Mouse (Mus musculus) layer of hippocampus, adult 18-20 months (tissue): ENCODE results near the gene Fbxw20. TPM values are rescaled to one million over a fixed set of nuclear protein-coding genes. Genes with fewer than 3 reads are reported as not detected.
"Not testable (repeated sequence)": the region's sequence is repeated elsewhere in the genome, so short reads cannot be mapped to it uniquely, and the experiment has no call there.

Experiments
- DNase-seq, 2 experiments: peaks; one replicate each; pipeline ENCODE4 v3.0.0; 2022; ENCODE audit warnings: low spot score in 2 of 2
- long read RNA-seq: library from polyadenylated mRNA; stranded (forward); transcript quantifications from one replicate; pipeline ENCODE4 v2.0.0, GENCODE M21; 2021
- total RNA-seq, 2 experiments: library from RNA; stranded (reverse); gene quantifications; 2 replicates each; pipeline ENCODE4 v1.2.3; 2021

Gene Fbxw20
- total RNA-seq = not detected
- long read RNA-seq = 0 reads

GRCm38 (mm10) chr9:109234654-109235053 lies at the start of gene Fbxw20:
Gene Fbxw20 (minus strand): TSS chr9:109234754.
- DNase-seq = no peak

GRCm38 (mm10) chr9:109263041-109263440 lies 28.5 kb upstream of the Fbxw20 start:
- DNase-seq = peak; percentile 4 to 44

- DNase-seq = no peak
Measured at GRCm38 (mm10) chr9:109218449-109218848, 16.1 kb downstream of the Fbxw20 start.

GRCm38 (mm10) chr9:109201347-109201746 lies 33.2 kb downstream of the Fbxw20 start:
- DNase-seq = peak in 1 of 2 experiments; percentile 5

DNA sequence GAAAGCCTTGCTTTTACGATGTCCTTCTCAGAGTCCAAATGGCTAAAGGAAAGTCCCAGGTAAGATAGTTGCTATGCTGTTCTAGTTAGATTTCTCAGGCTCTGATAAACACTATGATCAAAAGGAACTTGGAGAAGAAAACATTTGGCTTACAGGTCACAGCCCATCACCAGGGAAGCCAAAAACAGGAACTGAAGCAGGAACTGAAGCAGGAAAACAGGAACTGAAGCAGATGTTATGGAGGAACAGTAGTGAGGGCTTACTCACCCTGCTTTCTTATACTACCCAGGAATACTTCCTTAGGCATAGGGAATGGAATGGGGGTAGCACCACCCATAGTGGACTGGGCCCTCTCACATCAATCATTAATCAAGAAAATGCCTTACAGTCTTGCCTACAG lies 34.2 kb downstream of the Fbxw20 start:
- no peak for DNase-seq

- no peak for DNase-seq
Measured at GRCm38 (mm10) chr9:109199353-109199752, 35.2 kb downstream of the Fbxw20 start.

DNA sequence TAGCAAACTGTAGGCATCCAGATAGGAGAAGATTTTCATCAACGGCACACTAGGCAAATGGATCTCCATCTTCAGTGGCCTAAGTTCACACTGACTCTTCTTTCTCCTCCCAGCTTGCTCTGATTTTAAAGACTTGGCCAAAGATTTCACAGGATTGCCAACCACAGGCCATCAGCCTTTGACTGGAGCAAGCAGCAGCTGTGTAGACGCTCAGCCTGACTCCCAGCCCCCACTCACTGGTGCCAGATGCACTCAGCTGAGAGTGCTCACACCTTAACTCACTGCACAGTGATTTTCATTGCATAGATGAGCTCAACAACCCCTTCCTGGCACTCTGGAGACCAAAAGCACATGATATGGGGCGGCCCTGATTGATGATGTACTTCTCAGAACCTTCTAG lies 38.7 kb downstream of the Fbxw20 start, which contains the start of gene Fbxw13:
Gene Fbxw13, minus strand, starts transcription at position 101 of the 400 bp plus-strand sequence.
- DNase-seq = not testable (repeated sequence)

GRCm38 (mm10) chr9:109177208-109177607 lies 57.3 kb downstream of the Fbxw20 start:
- no peak for DNase-seq

- DNase-seq = no peak
Measured at GRCm38 (mm10) chr9:109176301-109176700, 58.3 kb downstream of the Fbxw20 start.

Other genes starting within 250 kb of the Fbxw20 start
- under 1 TPM; 0.47 to 0.76 TPM for gene Ucn2, start 248.7 kb downstream of the Fbxw20 start, total RNA-seq
- 10 to 100 TPM; 12.1 to 17.5 TPM for gene Pfkfb4, start 243.0 kb downstream of the Fbxw20 start, total RNA-seq
- 10 to 100 TPM; 46.0 to 56.0 TPM for gene Shisa5, start 196.2 kb downstream of the Fbxw20 start, total RNA-seq
- gene Trex1, start 175.0 kb downstream of the Fbxw20 start, total RNA-seq = 10 to 100 TPM; 14.6 to 16.6 TPM
- 10 to 100 TPM; 23.7 to 28.0 TPM for gene Atrip, start 160.6 kb downstream of the Fbxw20 start, total RNA-seq
- 1 to 10 TPM; 8.7 to 9.3 TPM for gene Ccdc51, start 152.3 kb downstream of the Fbxw20 start, total RNA-seq
- gene Tma7, start 152.2 kb downstream of the Fbxw20 start, total RNA-seq = 100 to 1,000 TPM; 286 to 308 TPM
- gene Plxnb1, start 139.4 kb downstream of the Fbxw20 start, total RNA-seq = 10 to 100 TPM; 70.4 to 76.5 TPM
- gene Fbxw21, start 72.7 kb downstream of the Fbxw20 start, total RNA-seq = not detected
- not detected for gene Fbxw13, start 38.8 kb downstream of the Fbxw20 start, total RNA-seq
- gene Fbxw14, start 52.9 kb upstream of the Fbxw20 start, total RNA-seq = not detected
- gene Fbxw28, start 104.9 kb upstream of the Fbxw20 start, total RNA-seq = not detected
- gene Fbxw22, start 169.5 kb upstream of the Fbxw20 start, total RNA-seq = not detected
- not detected for gene Fbxw16, start 214.4 kb upstream of the Fbxw20 start, total RNA-seq